Comparison of ENCODE assay signal across 14 mouse cellular contexts in genomic region chr11:81323146-81323545, GRCm38 (mm10).
"Had no signal": no experiment of that assay in that cellular context is flagged by ENCODE, and none has a peak within 500 bp of the region (broad histone marks: within the 10 kb centered on the region; RNA-seq: fewer than 3 reads in every experiment).

No protein-coding gene starts in this region.

- H3K27me3 ChIP-seq: midbrain, embryonic 13.5 days; midbrain, embryonic 15.5 days; neural tube, embryonic 13.5 days; neural tube, embryonic 15.5 days; stomach, embryonic 15.5 days had no signal

- DNase-seq: lung, adult 18-20 months; lung, embryonic 14.5 days; lung, postnatal 10 days; lung, postnatal 4 days; right cerebral cortex, postnatal 25 days; thymus, adult 2 months; thymus, postnatal 25 days; thymus, postnatal 4 days had no signal

- ATAC-seq: midbrain, embryonic 13.5 days; midbrain, embryonic 15.5 days had no signal

- H3K36me3 ChIP-seq: midbrain, embryonic 13.5 days; midbrain, embryonic 15.5 days; neural tube, embryonic 13.5 days; neural tube, embryonic 15.5 days; stomach, embryonic 15.5 days had no signal

- H3K4me3 ChIP-seq: midbrain, embryonic 13.5 days; midbrain, embryonic 15.5 days; neural tube, embryonic 13.5 days; neural tube, embryonic 15.5 days; stomach, embryonic 15.5 days had no signal

- H3K4me2 ChIP-seq: lung, embryonic 14.5 days; midbrain, embryonic 11.5 days; midbrain, embryonic 13.5 days; midbrain, embryonic 15.5 days; neural tube, embryonic 13.5 days; neural tube, embryonic 15.5 days; stomach, embryonic 15.5 days had no signal
